Mouse (Mus musculus) heart, postnatal 10 days (tissue): ENCODE measurements around the gene Lefty1. TPM values are rescaled to one million over a fixed set of nuclear protein-coding genes. Genes with fewer than 3 reads are reported as not detected.
A peak's percentile ranks its signal among the peaks of the same experiment; 100 is the strongest.
"Not testable (repeated sequence)": the region's sequence is repeated elsewhere in the genome, so short reads cannot be mapped to it uniquely, and the experiment has no call there.

Experiments used
- DNase-seq, 2 experiments: peaks; one replicate each; pipeline ENCODE4 v3.0.0; 2021
- intact Hi-C: fragments of 180-260 bp; cut with DNase I; formaldehyde crosslinking; loops from one replicate; pipeline ENCODE4 v1.15.1; 2025
- total RNA-seq, 2 experiments: library from RNA; stranded (reverse); gene quantifications; 2 replicates each; pipeline ENCODE4 v1.2.3; 2021

Lefty1 gene
- total RNA-seq, 2 experiments from 2014 or later = 0.57 to 1.1 TPM

DNA sequence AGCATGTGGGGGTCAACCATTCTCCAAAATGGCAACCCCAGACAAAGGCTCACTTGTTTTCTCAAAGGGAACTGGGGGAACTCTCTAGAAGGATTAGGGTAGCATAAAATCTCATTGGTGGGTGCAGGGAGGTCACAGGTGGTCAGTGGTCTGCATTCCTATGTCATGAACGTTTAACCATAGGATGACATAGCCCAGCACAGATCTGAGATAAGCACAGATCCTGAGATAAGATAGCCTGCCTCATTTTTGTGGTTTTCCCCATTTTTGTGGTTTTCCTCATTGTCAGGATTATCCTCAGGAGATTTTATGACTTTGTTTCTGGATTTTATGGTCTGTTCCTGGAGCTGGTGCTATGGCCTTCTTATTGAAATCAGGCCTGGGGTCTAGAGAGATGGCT, 17.8 kb upstream of the Lefty1 start:
- intact Hi-C loops = no loop called here
- no peak for DNase-seq

DNA sequence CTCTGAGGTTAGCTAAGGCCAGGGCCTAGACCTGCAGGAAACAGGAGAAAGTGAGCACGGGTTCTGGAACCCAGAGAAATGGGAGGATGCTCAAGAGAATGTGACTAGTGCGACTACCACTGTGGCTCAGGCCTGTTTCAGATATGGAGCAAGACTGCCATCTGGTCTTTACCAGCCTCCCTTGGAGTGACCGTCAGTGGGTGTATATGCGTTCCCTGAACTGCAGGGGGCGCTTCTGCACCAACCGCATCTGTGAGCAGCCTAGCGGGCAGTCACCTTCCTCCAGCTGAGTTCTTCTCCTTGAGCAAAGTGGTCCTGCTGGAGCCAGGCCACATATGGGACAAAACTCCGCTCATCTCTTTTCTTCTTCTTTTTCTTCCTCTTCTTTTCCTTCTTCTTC, 15.1 kb upstream of the Lefty1 start:
- DNase-seq = peak in 1 of 2 experiments; percentile 38
- intact Hi-C loops = no loop called here

DNA sequence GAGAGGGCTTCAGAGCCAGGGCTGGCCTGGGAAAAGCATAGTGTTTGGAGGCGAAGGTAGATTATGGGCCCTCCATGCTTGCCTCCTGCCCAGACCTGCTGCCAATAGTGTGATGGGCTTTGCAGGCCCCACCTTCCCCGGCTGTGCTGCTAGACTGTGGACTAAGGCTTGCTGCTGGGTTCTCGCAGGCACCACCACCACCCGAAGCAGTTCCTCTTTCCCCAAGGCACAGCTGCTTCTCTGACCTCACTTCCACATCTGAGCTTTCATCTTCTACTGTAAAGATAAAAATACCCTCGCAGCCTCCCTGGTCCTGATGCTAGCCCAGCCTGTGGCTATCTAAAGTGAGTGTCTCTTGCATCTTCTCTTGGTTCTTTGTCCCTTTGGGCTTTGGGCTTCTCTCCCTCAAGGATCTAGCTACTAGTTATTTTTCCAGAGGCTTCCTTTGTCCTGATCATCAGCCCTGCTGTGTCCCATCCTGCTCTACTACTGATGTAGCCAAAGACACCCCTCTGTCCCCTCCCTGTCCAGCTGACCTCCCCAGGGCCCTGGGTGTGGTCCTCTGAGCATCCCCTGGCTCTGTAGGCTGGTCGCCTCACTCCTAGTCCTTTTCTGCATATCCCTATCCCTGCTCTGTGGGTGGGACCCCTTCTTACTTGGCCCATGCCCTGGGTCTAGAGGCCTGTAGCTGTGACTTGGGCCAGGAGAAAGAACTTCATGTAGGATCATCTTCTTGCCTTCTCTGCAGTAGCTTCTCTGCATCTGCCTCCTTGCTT, 12.4 kb upstream of the Lefty1 start:
- intact Hi-C loops = no loop called here
- no peak for DNase-seq

DNA sequence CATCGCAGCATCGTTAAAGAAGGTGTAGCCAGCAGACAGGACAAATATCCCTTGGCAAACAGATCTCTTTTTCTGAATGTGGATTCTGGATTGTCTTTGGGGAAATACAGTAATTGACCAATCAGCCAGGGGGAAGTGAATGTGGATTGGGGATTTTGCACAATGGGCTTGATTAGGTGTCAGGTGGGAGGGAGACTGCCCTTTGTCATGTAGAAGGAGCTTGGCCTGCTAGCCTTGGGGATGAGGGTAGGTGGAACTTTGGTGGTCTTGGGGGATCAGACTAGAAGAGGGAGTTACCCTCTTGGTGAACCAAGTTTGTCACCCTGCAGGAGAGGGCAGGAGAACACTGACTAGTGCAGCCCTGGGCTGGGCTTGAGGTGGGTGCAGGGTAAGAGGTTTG, 10.1 kb upstream of the Lefty1 start:
- no peak for DNase-seq
- intact Hi-C loops = no loop called here

DNA sequence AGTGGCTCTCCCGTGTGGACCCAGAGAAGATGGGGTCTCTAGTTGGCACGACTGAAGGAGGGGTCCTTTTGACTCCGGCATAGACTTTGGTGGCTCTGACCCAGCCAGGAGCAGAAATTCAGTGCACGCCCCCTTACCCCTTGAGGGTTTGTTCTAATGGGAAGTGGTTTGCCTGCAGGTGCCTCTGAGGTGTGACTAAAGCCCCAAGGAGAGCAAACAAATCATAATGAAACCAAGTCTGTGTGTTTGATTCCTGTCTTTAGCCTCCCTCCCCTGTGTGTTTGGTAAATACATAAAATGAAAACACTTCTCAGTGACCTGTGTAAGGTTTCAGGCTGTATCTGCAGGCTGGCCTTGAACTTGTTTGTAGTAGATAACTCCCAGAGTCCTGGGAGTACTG, 8.5 kb upstream of the Lefty1 start:
- intact Hi-C loops = no loop called here
- DNase-seq = no peak

DNA sequence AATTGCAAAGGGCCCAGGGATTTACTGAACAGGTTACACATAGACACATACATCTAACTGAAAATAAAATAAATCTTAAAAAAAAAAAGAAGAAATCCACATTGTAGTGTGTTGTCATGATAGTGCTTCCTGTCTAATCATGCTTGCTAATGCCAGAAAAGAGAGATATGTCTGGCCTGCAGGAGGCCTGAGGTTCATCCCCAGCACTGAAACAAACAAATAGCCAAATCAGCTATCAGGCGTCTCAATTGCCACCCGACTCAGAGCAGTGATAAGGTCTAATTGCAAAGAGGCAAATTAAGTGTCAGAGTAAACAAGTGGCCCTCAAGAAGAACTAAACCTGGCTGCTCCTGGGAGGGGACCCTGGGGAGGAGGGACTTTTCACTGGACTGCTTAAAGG, 5.2 kb upstream of the Lefty1 start:
- intact Hi-C loops = no loop called here
- DNase-seq = no peak

GRCm38 (mm10) chr1:180931106-180931505, 3.7 kb upstream of the Lefty1 start:
- intact Hi-C loops = no loop called here
- DNase-seq = no peak

- DNase-seq = no peak
- intact Hi-C loops = no loop called here
These were observed 1.2 kb upstream of the Lefty1 start for GRCm38 (mm10) chr1:180933659-180934058.

DNA sequence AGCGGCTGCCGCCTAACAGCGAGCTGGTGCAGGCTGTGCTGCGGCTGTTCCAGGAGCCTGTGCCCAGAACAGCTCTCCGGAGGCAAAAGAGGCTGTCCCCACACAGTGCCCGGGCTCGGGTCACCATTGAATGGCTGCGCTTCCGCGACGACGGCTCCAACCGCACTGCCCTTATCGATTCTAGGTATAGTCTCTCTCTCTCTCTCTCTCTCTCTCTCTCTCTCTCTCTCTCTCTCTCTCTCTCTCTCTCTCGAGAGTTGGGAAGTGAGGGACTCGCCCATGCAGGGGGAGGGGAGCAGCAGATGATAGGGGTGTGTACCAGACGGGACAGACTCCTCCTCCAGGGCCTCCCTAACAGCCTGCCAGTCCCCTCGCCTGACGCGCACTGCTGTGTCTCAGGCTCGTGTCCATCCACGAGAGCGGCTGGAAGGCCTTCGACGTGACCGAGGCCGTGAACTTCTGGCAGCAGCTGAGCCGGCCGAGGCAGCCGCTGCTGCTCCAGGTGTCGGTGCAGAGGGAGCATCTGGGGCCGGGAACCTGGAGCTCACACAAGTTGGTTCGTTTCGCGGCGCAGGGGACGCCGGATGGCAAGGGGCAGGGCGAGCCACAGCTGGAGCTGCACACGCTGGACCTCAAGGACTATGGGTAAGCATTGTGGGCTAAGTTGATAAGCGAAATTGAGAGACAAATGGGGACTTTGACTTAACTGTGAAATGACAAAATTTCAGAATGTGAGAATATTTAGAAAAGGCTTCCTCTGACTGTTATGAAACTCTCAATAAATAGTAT, 2.0 kb downstream of the Lefty1 start:
- intact Hi-C loops = not testable (repeated sequence)
- DNase-seq = peak; percentile 57 to 59

- DNase-seq, intact Hi-C loops: not testable (repeated sequence)
These were observed 2.8 kb downstream of the Lefty1 start for GRCm38 (mm10) chr1:180937631-180938030.

- intact Hi-C loops, DNase-seq: not testable (repeated sequence)
These were observed 4.0 kb downstream of the Lefty1 start for GRCm38 (mm10) chr1:180938781-180939180.

GRCm38 (mm10) chr1:180940776-180941460, 6.1 kb downstream of the Lefty1 start:
- intact Hi-C loops = no loop called here
- no peak for DNase-seq

GRCm38 (mm10) chr1:180941726-180942125, 6.9 kb downstream of the Lefty1 start:
- intact Hi-C loops = loop anchor here (2.0 kb wide), 1 partner anchor 37 kb away; the partner anchor contains the start of gene Pycr2
- DNase-seq = no peak

GRCm38 (mm10) chr1:180942166-180943031, 7.6 kb downstream of the Lefty1 start, which contains the start of gene Tmem63a:
TSS of gene Tmem63a (plus strand) at chr1:180942344.
- intact Hi-C loops = loop anchor here (2.0 kb wide), 1 partner anchor 38 kb away; the partner anchor contains the start of gene Pycr2

DNA sequence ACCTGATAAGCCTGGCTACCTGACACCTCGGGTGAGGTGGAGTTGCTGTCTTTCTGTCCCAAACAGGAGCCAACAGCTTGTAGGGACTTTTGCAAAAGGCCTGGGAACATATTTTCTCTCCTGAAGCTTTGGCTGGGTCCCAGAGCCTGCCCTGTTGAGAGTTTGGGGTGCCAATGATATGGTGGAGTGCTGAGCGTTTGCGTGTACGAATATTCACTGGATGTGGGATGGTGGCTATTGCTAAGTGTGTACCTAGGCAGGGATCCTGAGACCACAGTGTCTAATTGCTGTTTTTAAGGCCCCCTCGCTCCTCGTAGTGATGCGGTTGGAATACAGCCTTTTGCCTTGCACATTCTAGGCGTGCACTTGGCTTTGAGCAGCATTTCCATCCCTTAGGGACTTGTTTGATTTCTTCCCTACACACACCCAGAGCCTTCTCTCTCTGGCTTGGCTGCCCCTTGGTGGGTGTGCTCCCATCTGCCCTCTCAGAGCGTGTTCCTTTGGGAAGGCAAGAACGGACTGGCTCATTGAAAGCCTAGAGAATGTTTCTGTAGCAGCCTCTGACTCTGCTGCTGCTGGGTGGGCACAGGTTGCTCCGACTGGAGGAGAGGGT, 8.3 kb downstream of the Lefty1 start:
- intact Hi-C loops = loop anchor here (2.0 kb wide), 1 partner anchor 38 kb away; the partner anchor contains the start of gene Pycr2
- peak; percentile 42 to 49 for DNase-seq

More at GRCm38 (mm10) chr1:180942166-180943031, 7.6 kb downstream of the Lefty1 start, which contains the start of gene Tmem63a:
- DNase-seq = peak; percentile 86

DNA sequence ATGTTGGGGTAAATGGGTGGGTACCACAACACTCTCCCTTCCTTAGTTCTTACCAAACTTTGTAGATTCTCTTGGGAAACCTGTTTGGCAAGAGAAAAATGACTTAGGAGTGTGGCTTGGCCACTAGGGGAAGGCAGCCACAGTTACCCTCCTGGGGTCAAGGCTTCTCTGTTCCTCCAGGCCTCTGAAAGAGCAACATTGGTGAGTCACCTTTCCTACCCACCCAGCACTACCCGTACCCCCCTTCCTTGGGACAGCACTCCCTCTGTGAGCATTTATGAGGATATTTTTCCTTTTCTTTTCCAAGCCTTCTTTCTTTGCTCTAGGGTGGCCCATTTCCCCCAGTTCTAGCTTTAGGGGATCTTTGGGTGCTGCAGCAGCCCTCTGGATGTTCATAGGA, 9.1 kb downstream of the Lefty1 start:
- no peak for DNase-seq
- intact Hi-C loops = loop anchor here (2.0 kb wide), 1 partner anchor 39 kb away; the partner anchor contains the start of gene Pycr2

DNA sequence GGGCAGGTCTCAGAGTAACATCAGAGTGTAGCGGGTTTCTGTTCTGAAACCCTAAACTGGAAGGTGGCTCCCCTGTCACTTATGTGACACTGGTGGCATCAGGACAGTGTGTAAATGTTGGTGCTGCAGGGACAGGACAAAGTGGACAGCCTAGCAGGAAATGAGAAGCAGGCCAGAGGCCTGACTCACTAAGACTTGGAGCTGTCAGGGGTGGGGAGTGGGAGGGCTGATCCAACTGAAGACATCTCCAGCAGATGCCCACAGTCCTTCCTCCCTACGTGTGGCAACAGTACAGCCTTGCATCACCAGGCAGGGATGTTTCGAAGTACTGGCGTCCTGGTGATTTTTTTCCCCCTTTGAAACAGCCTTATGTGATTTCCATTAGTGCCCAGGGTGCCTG, 9.7 kb downstream of the Lefty1 start:
- peak in 1 of 2 experiments; percentile 35 for DNase-seq
- intact Hi-C loops = no loop called here

- peak; percentile 68 to 74 for DNase-seq
- intact Hi-C loops = no loop called here
These were observed 10.5 kb downstream of the Lefty1 start for GRCm38 (mm10) chr1:180945001-180945980.
